Mouse (Mus musculus): Measurements from ENCODE around the gene Pid1. TPM values are rescaled to one million over a fixed set of nuclear protein-coding genes. Genes with fewer than 3 reads are reported as not detected.
A peak's percentile ranks its signal among the peaks of the same experiment; 100 is the strongest.

Gene Pid1
- total RNA-seq, 4 experiments from 2014 or later: 28.7 to 41.4 (median 34.0) TPM

- DNase-seq (ENCODE audit: low spot score in 2 of 2): no peak
Measured at GRCm38 (mm10) chr1:84186756-84187437, 177.1 kb downstream of the Pid1 start.

- no peak for DNase-seq (ENCODE audit: low spot score in 2 of 2)
Measured at GRCm38 (mm10) chr1:84177696-84178095, 186.3 kb downstream of the Pid1 start.

- DNase-seq (ENCODE audit: low spot score in 2 of 2): no peak
Measured at GRCm38 (mm10) chr1:84177033-84177432, 186.9 kb downstream of the Pid1 start.

GRCm38 (mm10) chr1:84172941-84173340 lies 191.0 kb downstream of the Pid1 start:
- DNase-seq (ENCODE audit: low spot score in 2 of 2): no peak

- no peak for DNase-seq (ENCODE audit: low spot score in 2 of 2)
Measured at GRCm38 (mm10) chr1:84157790-84158189, 206.2 kb downstream of the Pid1 start.

GRCm38 (mm10) chr1:84155585-84155930 lies 208.4 kb downstream of the Pid1 start:
- no peak for DNase-seq (ENCODE audit: low spot score in 2 of 2)

DNA sequence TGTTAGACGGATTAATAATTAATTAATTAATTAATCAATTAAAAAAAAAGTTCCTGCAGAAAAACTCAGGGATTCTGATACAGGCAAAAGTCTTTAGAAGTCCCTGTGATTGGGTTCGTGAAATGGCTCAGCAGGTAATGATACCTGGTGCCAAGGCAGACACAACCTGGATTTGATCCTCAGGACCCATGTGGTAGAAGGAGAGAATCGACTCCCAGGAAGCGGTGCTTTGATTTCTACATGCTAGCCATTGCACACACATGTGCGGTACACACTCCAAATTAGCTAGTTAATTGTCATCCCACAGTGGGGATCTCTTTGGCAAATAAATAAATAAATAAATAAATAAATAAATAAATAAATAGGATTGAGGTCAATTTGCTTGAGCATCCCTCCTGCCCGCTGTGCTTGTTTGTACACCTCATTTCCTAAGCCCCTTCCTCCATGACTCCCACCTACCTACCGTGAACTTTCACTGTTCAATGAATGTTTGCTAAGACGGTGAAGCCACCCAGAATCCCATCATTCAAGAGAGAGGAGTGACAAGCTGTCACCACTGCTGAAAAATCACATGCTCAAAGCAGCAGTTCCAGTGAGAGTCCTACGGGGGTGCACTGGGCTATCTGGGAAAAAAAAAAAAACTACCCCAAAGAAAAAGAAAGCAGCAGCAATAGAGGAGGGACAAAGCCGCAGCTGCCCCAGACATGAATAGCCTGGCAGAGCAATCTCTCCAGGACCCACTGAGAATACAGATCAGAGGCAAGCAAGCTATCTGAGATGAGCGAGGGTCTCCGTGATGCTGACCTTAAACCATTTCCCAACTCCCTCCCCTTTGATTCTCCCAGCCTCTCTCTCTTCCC lies 209.0 kb downstream of the Pid1 start:
- DNase-seq (ENCODE audit: low spot score in 2 of 2): no peak

GRCm38 (mm10) chr1:84153943-84154342 lies 210.0 kb downstream of the Pid1 start:
- DNase-seq (ENCODE audit: low spot score in 2 of 2): peak in 1 of 2 experiments; percentile 29

- no peak for DNase-seq (ENCODE audit: low spot score in 2 of 2)
Measured at GRCm38 (mm10) chr1:84141561-84141960, 222.4 kb downstream of the Pid1 start.

DNA sequence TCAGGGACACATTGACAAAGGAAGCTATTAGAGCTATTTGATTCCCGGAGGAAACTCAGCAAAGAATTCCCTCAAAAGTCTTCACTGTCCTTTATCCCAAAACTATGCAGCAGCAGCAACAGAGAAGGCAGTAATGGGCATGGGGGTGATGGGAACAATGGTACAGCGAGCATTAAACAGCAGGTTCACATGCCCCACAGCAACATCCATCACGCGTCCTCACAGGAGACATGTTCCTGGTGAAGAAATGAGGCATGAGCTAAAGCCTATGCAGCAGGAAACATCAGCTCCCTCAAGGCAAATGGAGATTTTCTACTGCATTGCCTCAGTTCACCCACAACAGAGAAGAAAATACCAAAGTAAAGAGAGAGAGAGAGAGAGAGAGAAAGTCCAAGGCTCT lies 231.5 kb downstream of the Pid1 start:
- no peak for DNase-seq (ENCODE audit: low spot score in 2 of 2)

DNA sequence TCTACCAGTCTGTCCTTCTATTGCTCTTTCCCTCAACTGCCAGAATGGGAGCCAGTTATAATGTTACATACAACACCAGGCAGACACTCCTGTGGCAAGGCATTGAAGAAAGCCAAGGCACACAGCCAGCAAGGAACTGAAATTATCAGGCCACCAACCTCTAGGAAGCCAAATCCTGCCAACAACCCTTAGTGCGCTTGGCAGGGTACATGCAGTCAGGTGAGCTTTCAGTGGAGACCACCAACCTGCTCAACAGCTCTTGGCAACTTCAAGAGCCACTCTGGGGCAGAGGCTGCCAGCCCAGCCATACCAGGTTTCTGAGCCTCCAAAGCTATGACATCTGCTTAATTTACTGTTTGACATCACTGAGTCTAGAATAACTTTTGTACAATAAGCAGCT lies 232.2 kb downstream of the Pid1 start:
- no peak for DNase-seq (ENCODE audit: low spot score in 2 of 2)

- peak in 1 of 2 experiments; percentile 35 for DNase-seq (ENCODE audit: low spot score in 2 of 2)
Measured at GRCm38 (mm10) chr1:84128510-84128909, 235.5 kb downstream of the Pid1 start.

DNA sequence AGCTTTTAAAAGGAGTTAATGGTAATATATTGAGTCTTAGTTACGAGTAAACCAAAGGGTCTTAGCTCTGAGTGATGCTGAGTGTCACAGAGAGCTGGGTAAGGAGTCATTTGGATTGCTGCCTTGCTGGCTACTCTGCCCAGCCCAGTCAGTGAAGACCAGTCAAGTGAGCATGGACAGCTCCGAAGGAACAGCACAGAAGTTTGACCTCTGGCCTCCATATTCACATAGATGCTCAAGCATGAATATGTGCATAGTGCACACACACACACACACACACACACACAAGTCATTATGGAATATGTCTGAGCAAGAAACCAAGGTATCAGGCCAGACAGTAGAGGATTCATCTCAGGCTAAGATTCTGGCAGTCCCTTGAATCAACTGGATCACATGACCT lies 244.7 kb downstream of the Pid1 start:
- DNase-seq (ENCODE audit: low spot score in 2 of 2): no peak

DNA sequence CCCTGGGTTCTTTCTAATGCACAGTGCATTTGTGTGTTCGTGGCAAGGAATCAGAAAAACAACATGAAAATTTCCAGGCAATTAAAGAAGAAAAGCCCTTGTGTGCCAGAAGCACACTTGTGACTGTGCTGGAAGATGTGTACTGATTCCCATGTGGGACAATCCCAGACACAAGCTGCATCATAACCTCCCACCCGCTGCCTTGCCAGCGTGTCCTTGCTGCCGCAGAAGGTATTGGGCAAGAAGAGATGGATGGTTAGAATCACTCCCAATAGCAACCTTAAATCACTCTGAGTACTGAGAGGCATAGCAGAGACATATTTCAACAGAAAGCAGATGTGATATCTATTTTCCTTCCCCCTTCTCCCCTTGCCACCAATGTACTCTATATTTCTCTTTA lies 257.2 kb downstream of the Pid1 start:
- no peak for DNase-seq (ENCODE audit: low spot score in 2 of 2)

DNA sequence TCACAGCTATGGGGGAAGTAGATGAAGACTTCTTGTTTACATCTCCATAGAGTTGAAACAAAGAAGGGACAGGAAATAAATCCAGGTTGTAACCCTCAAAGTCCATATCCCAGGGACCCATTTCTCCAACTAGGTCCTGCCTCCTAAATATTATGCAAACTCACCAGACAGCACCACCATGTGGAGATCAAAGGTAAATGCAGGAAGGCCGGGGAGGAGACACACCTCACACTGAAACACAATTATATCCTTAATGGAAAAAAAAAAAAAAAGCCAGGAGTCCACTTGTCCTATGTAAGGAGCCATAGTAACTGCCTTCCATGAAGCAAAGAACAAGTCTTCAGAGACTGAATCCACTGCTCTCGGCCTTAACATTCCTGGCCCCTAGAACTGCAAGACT lies 261.9 kb downstream of the Pid1 start:
- no peak for DNase-seq (ENCODE audit: low spot score in 2 of 2)

GRCm38 (mm10) chr1:84097398-84097797 lies 266.6 kb downstream of the Pid1 start:
- DNase-seq (ENCODE audit: low spot score in 2 of 2): no peak

DNA sequence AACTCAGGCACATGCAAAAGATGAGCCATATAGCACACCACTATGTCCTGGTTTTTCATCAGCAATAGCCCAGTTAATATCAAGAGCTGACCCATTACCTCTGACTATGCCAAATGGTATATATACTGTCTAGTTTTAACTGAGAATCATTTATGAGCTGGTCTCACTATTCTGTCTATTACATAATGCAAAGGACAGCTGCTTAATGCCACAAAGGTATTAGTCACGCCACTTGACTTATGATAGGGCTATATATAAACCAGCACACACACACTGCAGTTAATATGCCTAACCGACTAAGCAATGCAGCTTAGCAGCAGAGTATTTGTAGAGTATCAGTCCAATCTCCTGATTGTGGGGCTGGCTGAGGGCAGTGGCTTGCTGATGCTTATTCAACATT lies 270.7 kb downstream of the Pid1 start:
- no peak for DNase-seq (ENCODE audit: low spot score in 2 of 2)

- no peak for DNase-seq (ENCODE audit: low spot score in 2 of 2)
Measured at GRCm38 (mm10) chr1:84089664-84090063, 274.3 kb downstream of the Pid1 start.

DNA sequence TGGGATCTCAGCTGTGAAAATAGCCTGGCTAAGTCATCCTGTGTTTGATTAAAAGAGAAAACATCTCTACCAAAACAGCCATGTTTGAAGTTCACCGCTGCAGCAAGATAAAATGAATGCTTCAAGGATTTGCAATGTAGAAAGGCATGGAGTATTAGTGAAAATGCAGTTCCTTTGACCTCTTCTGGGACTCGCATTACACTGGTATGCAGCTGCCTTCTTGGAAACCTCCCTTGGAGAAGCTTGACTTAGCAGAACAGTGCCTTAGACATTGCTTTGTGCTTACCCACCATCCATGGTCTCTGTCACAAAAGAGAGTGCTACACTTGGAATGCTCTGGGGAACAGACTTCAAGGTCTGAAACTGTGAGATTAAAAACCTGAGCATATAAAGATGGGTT lies 276.0 kb downstream of the Pid1 start:
- DNase-seq (ENCODE audit: low spot score in 2 of 2): no peak

- DNase-seq (ENCODE audit: low spot score in 2 of 2): no peak
Measured at GRCm38 (mm10) chr1:84087325-84087724, 276.7 kb downstream of the Pid1 start.

DNA sequence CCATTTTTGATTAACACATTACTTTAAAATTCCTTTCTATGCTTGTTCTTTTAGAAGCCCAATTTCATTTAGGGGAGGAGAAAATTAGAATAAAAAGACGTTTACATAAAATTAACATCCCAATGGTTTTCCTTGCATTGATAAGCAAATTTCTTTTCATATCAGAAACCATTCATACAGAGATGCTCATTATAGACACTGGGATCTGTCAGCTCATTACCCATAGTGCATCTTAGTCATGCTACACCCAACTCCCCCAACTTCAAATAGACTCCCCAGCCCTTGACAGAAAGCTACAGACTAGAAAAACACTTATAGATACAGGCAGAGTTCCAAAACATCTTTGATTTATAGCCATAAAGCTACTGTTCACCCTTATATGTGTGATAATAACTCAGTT lies 277.5 kb downstream of the Pid1 start:
- no peak for DNase-seq (ENCODE audit: low spot score in 2 of 2)

DNA sequence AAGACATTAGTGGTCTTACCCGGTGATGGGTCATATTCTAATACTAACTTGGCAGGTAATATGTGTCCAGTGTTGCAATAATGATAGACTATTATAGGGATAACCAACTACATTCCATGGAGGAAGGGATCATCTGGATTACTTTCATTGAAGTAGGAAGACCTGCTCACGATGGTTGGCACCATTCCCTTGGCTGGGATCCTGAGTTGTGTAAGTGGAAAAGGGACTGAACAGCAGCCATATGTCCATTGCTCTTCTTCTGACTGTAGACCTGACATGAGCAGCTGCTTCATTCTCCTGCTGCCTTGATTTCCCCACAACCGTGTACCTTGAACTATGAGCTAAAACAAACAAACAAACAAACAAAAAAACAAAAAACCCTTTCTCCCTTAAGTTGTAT lies 278.6 kb downstream of the Pid1 start:
- DNase-seq (ENCODE audit: low spot score in 2 of 2): no peak

GRCm38 (mm10) chr1:84079566-84079965 lies 284.4 kb downstream of the Pid1 start:
- DNase-seq (ENCODE audit: low spot score in 2 of 2): no peak
